Mouse (Mus musculus) forebrain, embryonic 11.5 days (tissue): ENCODE measurements at regions not wholly inside any gene's neighbourhood (a gene's known extent, or its start where the extent isn't known, plus 50 kb on each side); places are given as distances from the start of the nearest gene placed in this dataset.
A peak's percentile ranks its signal among the peaks of the same experiment; 100 is the strongest.

Source experiments
- ATAC-seq: fragments of 200-750 bp; cut with Nextera tagmentation; replicated peaks from 2 replicates; pipeline ENCODE4 v1.8.0; 2017; ENCODE audit warnings: moderate TSS enrichment; ENCODE audit not compliant: low FRiP score
- DNase-seq: peaks from one replicate; pipeline ENCODE4 v3.0.0-alpha.2; 2017; ENCODE audit warnings: low spot score
- H3K27ac ChIP-seq: fragments of 300-500 bp; sonication (generic); 2 replicates; pipeline ENCODE4 v1.5.1; 2014; ENCODE audit warnings: low read depth, low read length
- H3K27me3 ChIP-seq: fragments of 300-500 bp; sonication (generic); 2 replicates; pipeline ENCODE4 v1.6.1; 2014; ENCODE audit warnings: mild to moderate bottlenecking, low read length, mixed read lengths; ENCODE audit not compliant: control insufficient read depth, insufficient read depth
- H3K36me3 ChIP-seq: fragments of 300-500 bp; sonication (generic); 2 replicates; pipeline ENCODE4 v1.6.1; 2014; ENCODE audit warnings: mild to moderate bottlenecking, low read length, moderate library complexity, mixed read lengths; ENCODE audit not compliant: control insufficient read depth, insufficient read depth
- H3K4me1 ChIP-seq: fragments of 300-500 bp; sonication (generic); replicated peaks from 2 replicates; pipeline ENCODE4 v1.6.1; 2014; ENCODE audit warnings: low read length, mixed read lengths; ENCODE audit not compliant: control insufficient read depth, insufficient read depth
- H3K4me2 ChIP-seq: fragments of 300-500 bp; sonication (generic); 2 replicates; pipeline ENCODE4 v1.6.1; 2014; ENCODE audit warnings: low read depth, mild to moderate bottlenecking, low read length, moderate library complexity, mixed read lengths; ENCODE audit not compliant: severe bottlenecking
- H3K4me3 ChIP-seq: fragments of 300-500 bp; sonication (generic); 2 replicates; pipeline ENCODE4 v1.5.1; 2014; ENCODE audit warnings: low read depth, low read length
- H3K9ac ChIP-seq: fragments of 300-500 bp; sonication (generic); 2 replicates; pipeline ENCODE4 v1.6.1; 2014; ENCODE audit warnings: low read length
- H3K9me3 ChIP-seq: fragments of 300-500 bp; sonication (generic); 2 replicates; pipeline ENCODE4 v1.6.1; 2016; ENCODE audit warnings: low read length, mixed read lengths; ENCODE audit not compliant: control insufficient read depth
- WGBS: fragments of 180-500 bp; shearing (Covaris S2); extraction: QIAGEN DNeasy Blood & Tissue Kit; methylation state at CpG from one replicate; pipeline ENCODE4 v1.1.7; 2014; 5-methylcytosine and 5-hydroxymethylcytosine counted together

DNA sequence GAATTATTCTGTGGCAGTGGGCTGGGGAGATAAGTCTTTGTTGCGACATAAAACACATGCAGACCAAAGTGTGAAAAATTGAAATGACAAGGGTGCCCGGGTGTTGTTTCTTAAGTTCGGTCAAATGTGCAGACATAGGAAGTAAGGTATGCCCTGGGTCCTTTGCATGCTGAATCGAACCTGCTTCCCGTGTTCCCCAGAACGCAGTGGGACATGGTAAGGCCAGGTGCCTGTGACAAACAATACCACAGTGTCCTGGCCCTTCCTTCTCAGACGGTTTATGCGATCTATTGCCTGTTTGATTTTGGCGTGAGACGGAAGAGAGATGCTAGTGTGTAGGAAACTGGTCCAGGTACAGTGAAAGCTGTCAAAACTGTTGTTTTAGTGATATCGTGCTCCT lies 1022.1 kb downstream of the Adgrl2 start:
- DNase-seq (no peak), ATAC-seq (no peak)
- WGBS: 90% methylated on average over 11 of the region's 11 CpGs
- Histone ChIP-seq H3K4me3 (no peak overlapping the region), H3K4me1 (peaks cover 14% of the 10 kb centered on the region; the same call in 1 of the 2 replicates), H3K27ac (no peak overlapping the region), H3K27me3 (no peaks in the 10 kb centered on the region; the same call in 1 of the 2 replicates), H3K36me3 (no peaks in the 10 kb centered on the region), H3K4me2 (no peak overlapping the region), H3K9me3 (no peaks in the 10 kb centered on the region), H3K9ac (no peak overlapping the region)

DNA sequence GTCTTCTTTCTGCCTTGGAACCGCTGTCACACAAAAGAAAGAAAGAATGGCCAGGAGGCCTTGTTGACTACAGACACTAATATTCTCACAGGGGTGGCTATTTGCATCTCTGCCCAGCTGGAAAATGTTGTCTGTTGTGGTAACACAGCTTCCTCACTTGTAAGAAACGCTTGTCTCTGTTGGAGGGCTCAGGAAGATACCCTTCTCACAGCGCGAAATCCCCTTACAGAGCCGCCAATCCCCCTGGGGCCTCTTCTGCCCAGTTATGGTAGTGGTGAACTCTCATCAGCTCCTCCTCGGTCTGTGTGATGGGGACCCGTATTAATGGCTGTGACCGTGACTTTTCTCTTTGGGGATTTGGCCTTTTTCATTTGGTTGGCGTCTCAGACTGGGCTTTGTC lies 1022.5 kb downstream of the Adgrl2 start:
- H3K27ac ChIP-seq: no peak overlapping the region
- H3K27me3 ChIP-seq: no peaks in the 10 kb centered on the region; the same call in 1 of the 2 replicates
- no peak overlapping the region for H3K9ac ChIP-seq
- DNase-seq: no peak
- no peak overlapping the region for H3K4me2 ChIP-seq
- no peaks in the 10 kb centered on the region for H3K9me3 ChIP-seq
- ATAC-seq: no peak
- no peaks in the 10 kb centered on the region for H3K36me3 ChIP-seq
- no peak overlapping the region for H3K4me3 ChIP-seq
- whole genome bisulfite sequencing: 43% methylated on average over 9 of the region's 9 CpGs
- H3K4me1 ChIP-seq: peaks cover 14% of the 10 kb centered on the region; the same call in 1 of the 2 replicates

- Histone ChIP-seq H3K9ac (no peak overlapping the region), H3K27me3 (no peaks in the 10 kb centered on the region; the same call in 1 of the 2 replicates), H3K4me1 (peaks cover 14% of the 10 kb centered on the region; the same call in 1 of the 2 replicates), H3K4me3 (no peak overlapping the region), H3K36me3 (no peaks in the 10 kb centered on the region), H3K4me2 (no peak overlapping the region), H3K27ac (no peak overlapping the region), H3K9me3 (no peaks in the 10 kb centered on the region)
- WGBS: 70% methylated on average over 3 of the region's 3 CpGs
- no peak for DNase-seq
- peak; percentile 56; the same call in 1 of the 2 replicates for ATAC-seq
Observed at GRCm38 (mm10) chr3:147967261-147967660, 1023.1 kb downstream of the Adgrl2 start.

- no peak overlapping the region for H3K4me3 ChIP-seq
- no peaks in the 10 kb centered on the region for H3K9me3 ChIP-seq
- no peak overlapping the region for H3K4me2 ChIP-seq
- DNase-seq (no peak), ATAC-seq (no peak)
- H3K27me3 ChIP-seq: no peaks in the 10 kb centered on the region; the same call in 1 of the 2 replicates
- H3K9ac ChIP-seq: no peak overlapping the region
- 85% methylated on average over 8 of the region's 8 CpGs for WGBS
- no peak overlapping the region for H3K27ac ChIP-seq
- peaks cover 14% of the 10 kb centered on the region; the same call in 1 of the 2 replicates for H3K4me1 ChIP-seq
- H3K36me3 ChIP-seq: no peaks in the 10 kb centered on the region
Observed at GRCm38 (mm10) chr3:147966827-147967226, 1023.5 kb downstream of the Adgrl2 start.

GRCm38 (mm10) chr3:147966379-147966778 lies 1024.0 kb downstream of the Adgrl2 start:
- ATAC-seq (no peak; the same call in 1 of the 2 replicates), DNase-seq (no peak)
- Histone ChIP-seq H3K36me3 (no peaks in the 10 kb centered on the region), H3K4me1 (peaks cover 14% of the 10 kb centered on the region; the same call in 1 of the 2 replicates), H3K4me2 (no peak overlapping the region), H3K27me3 (no peaks in the 10 kb centered on the region; the same call in 1 of the 2 replicates), H3K27ac (no peak overlapping the region), H3K9me3 (no peaks in the 10 kb centered on the region), H3K4me3 (no peak overlapping the region), H3K9ac (no peak overlapping the region)
- 76% methylated on average over 12 of the region's 12 CpGs for WGBS

GRCm38 (mm10) chr3:147963698-147964476 lies 1026.5 kb downstream of the Adgrl2 start:
- WGBS: 23% methylated on average over 13 of the region's 13 CpGs
- Histone ChIP-seq H3K4me3 (no peak overlapping the region), H3K4me1 (peaks cover 14% of the 10 kb centered on the region; the same call in 1 of the 2 replicates), H3K27me3 (no peaks in the 10 kb centered on the region; the same call in 1 of the 2 replicates), H3K27ac (peak overlapping the region; percentile 50; the same call in 1 of the 2 replicates), H3K36me3 (no peaks in the 10 kb centered on the region), H3K4me2 (peak overlapping the region; percentile 21; the same call in 1 of the 2 replicates), H3K9me3 (no peaks in the 10 kb centered on the region), H3K9ac (no peak overlapping the region)
- DNase-seq (no peak), ATAC-seq (peak; percentile 80)

DNA sequence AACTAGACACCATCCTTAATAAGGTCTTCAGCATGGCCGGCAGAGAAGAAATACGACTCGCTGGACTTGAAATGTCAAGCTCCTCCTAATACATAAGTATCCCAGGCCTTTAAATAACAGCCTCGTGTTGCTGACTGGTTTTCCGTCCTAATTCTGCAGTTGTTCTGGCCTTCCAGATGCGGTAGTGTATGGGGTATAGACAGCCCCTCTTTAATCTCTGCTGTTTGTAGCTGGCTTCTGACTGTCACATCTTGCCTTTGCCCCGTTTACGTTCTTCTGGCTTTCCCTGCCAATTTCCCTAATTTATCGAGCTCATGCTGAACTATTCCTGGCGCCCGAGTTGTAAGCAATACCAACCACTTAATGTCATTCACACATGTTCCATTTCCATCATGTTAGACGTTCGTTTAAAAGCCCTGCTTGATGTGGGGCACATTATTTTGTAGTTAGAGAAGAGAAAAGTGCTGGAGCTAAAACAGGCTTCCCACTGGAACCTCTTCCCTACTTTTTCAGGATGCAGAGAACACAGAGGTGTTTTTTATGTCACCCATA lies 1042.2 kb downstream of the Adgrl2 start:
- H3K4me1 ChIP-seq: no peaks in the 10 kb centered on the region
- H3K36me3 ChIP-seq: no peaks in the 10 kb centered on the region
- no peak for ATAC-seq
- H3K4me3 ChIP-seq: no peak overlapping the region
- H3K27ac ChIP-seq: no peak overlapping the region
- no peaks in the 10 kb centered on the region for H3K27me3 ChIP-seq
- no peaks in the 10 kb centered on the region for H3K9me3 ChIP-seq
- no peak for DNase-seq
- no peak overlapping the region for H3K9ac ChIP-seq
- 80% methylated on average over 13 of the region's 13 CpGs for WGBS
- H3K4me2 ChIP-seq: no peak overlapping the region

DNA sequence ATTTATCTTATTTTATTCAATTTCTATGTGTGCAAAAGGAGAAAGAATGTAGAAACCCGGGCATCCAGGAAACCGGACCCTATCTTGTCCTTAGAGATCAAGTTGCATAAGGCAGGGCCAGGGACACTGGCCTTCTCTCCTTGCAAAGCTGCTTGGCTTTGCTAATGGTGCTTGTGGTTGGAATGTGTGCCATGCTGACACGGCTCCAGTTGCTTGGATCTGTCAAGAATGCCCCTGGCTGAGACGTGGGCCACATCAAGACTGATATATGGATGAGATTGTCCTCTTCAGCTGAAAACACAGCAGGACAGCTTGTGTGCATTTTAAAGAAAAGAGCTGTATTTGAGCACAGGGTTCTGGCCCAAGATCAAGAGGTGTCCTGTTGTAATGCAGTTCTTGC lies 1047.0 kb downstream of the Adgrl2 start:
- no peak overlapping the region for H3K4me2 ChIP-seq
- no peak for ATAC-seq
- H3K4me3 ChIP-seq: no peak overlapping the region
- no peak for DNase-seq
- no peaks in the 10 kb centered on the region for H3K4me1 ChIP-seq
- no peak overlapping the region for H3K9ac ChIP-seq
- H3K36me3 ChIP-seq: no peaks in the 10 kb centered on the region
- H3K9me3 ChIP-seq: no peaks in the 10 kb centered on the region
- no peaks in the 10 kb centered on the region for H3K27me3 ChIP-seq
- H3K27ac ChIP-seq: no peak overlapping the region
- 82% methylated on average over 4 of the region's 4 CpGs for WGBS
